Comparison of ENCODE assay signal across 8 mouse cellular contexts in the genomic region with DNA sequence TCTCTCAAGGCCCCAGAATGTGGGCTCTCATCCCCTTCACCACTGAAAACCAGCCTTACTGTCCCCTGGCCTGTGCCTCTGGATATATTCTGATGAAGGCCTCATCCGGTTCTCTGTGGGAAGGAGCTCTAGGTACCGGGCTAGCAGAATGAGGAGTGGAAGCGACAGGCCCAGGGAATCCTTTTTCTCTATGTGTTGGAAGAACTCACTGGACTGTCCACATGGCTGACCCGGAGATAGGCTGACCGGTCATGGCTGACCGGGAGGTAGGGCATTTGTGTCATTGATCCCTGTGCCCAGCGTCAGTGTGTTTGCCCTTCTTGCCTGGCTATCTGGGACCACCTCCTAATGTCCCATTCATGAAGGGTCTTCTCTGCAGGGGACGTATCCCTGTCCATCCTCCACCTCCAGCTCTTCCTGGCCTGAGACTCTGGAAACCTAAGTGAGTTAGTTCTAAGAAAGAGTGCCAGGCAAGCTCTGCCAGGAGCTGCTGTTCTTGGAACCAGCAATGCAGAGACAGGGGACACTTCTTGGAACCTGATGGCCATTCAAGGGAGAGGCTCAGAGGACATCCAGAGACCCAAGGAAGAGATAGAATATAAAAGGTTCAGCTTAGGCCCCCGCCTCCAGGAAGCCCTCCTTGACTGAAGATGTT. TPM values are rescaled to one million over a fixed set of nuclear protein-coding genes. Genes with fewer than 3 reads are reported as not detected.
DNase-seq lines count a peak whose midpoint lies in the region; ATAC-seq and TF ChIP-seq lines count a peak whose summit lies in the region.
"Had no signal": no experiment of that assay in that cellular context is flagged by ENCODE, and none has a peak within 500 bp of the region (broad histone marks: within the 10 kb centered on the region; RNA-seq: fewer than 3 reads in every experiment).

No protein-coding gene starts in this region.

- DNase-seq in heart, adult 11 months = no peak
- DNase-seq in urinary bladder, adult 2 months (ENCODE audit: low spot score) = peak; percentile 22
- DNase-seq in urinary bladder, adult 18-20 months (ENCODE audit: low spot score in 2 of 2) = no peak
- no peak for DNase-seq in kidney, postnatal 0 days (ENCODE audit: low spot score)
- no peak for DNase-seq in left cerebral cortex, adult 8-10 months (ENCODE audit: low spot score in 2 of 2)
- no peak for DNase-seq in cerebellum, postnatal 4 days (ENCODE audit: low spot score in 2 of 2)

- 0 out of 2 replicates have a peak overlapping the region, but pooled peaks have one; percentile 28 for H3K9ac ChIP-seq in heart, embryonic 15.5 days
- H3K9ac ChIP-seq in kidney, postnatal 0 days (ENCODE audit: low read depth, low read length) = no peak overlapping the region
- H3K9ac ChIP-seq: midbrain, embryonic 15.5 days had no signal

- H3K4me1 ChIP-seq in heart, embryonic 15.5 days (replicated peaks) = peaks cover 45% of the 10 kb centered on the region
- H3K4me1 ChIP-seq in kidney, postnatal 0 days (replicated peaks; ENCODE audit: insufficient read depth, low read length) = peaks cover 35% of the 10 kb centered on the region
- H3K4me1 ChIP-seq: midbrain, embryonic 15.5 days had no signal

- TF ChIP-seq CTCF in kidney, postnatal 0 days (IDR thresholded peaks at IDR 0.05; ENCODE audit: low read depth) = no peak

- no peaks in the 10 kb centered on the region for H3K36me3 ChIP-seq in heart, embryonic 15.5 days
- no peaks in the 10 kb centered on the region for H3K36me3 ChIP-seq in kidney, postnatal 0 days (ENCODE audit: insufficient read depth, low read length)
- H3K36me3 ChIP-seq: midbrain, embryonic 15.5 days had no signal

- no peak for ATAC-seq in heart, embryonic 15.5 days (replicated peaks; ENCODE audit: insufficient number of reproducible peaks, insufficient read depth, low FRiP score, low read depth)
- ATAC-seq in kidney, postnatal 0 days (replicated peaks; ENCODE audit: low FRiP score, low read depth) = 0 out of 2 replicates have a peak, but pooled peaks have one; percentile 6
- ATAC-seq: midbrain, embryonic 15.5 days had no signal

- H3K4me2 ChIP-seq in heart, embryonic 15.5 days = no peak overlapping the region
- no peak overlapping the region; the same call in 1 of the 2 replicates for H3K4me2 ChIP-seq in kidney, postnatal 0 days (ENCODE audit: low read length)
- H3K4me2 ChIP-seq: midbrain, embryonic 15.5 days had no signal

- H3K27me3 ChIP-seq in heart, embryonic 15.5 days = no peaks in the 10 kb centered on the region
- no peaks in the 10 kb centered on the region for H3K27me3 ChIP-seq in kidney, postnatal 0 days (ENCODE audit: insufficient read depth, low read length)
- H3K27me3 ChIP-seq: midbrain, embryonic 15.5 days had no signal

- WGBS in heart, embryonic 15.5 days = 86% methylated on average over 9 of the region's 9 CpGs
- 61% methylated on average over 9 of the region's 9 CpGs for WGBS in kidney, postnatal 0 days

- no peaks in the 10 kb centered on the region for H3K9me3 ChIP-seq in heart, embryonic 15.5 days (replicated peaks)
- no peaks in the 10 kb centered on the region for H3K9me3 ChIP-seq in kidney, postnatal 0 days (replicated peaks; ENCODE audit: low read length)
- H3K9me3 ChIP-seq: midbrain, embryonic 15.5 days had no signal

- no peak overlapping the region for H3K4me3 ChIP-seq in heart, embryonic 15.5 days
- no peak overlapping the region for H3K4me3 ChIP-seq in kidney, postnatal 0 days (replicated peaks; ENCODE audit: low read depth, low read length)
- H3K4me3 ChIP-seq: midbrain, embryonic 15.5 days had no signal

- H3K27ac ChIP-seq in heart, embryonic 15.5 days = peak overlapping the region; percentile 92
- H3K27ac ChIP-seq in kidney, postnatal 0 days = peak overlapping the region; percentile 92
- H3K27ac ChIP-seq: midbrain, embryonic 15.5 days had no signal

RNA-seq across cellular contexts. Expression of a gene that starts 12.6 kb away (rescaled TPM):
- polyA plus RNA-seq in heart, embryonic 15.5 days (2015; fragmentation: Nextera tagmentation; extraction: Ambion mirVana) = 31.1 and 36.3 TPM in 2 replicates
- 11.7 and 14.7 TPM in 2 replicates for polyA plus RNA-seq in urinary bladder, adult 2 months (2012; rRNA removed)
- polyA plus RNA-seq in kidney, postnatal 0 days (2015; fragmentation: Nextera tagmentation; extraction: Ambion mirVana) = 26.2 and 30.5 TPM in 2 replicates
- total RNA-seq in left cerebral cortex, adult 8-10 months (2022) = 10 to 100 TPM in 1 of 4 experiments, 1 to 10 TPM in 3; 7.2 to 12.2 (median 9.2) TPM

RNA-seq across cellular contexts. Expression of a gene that starts 18.8 kb away (rescaled TPM):
- 6.9 and 12.9 TPM in 2 replicates for polyA plus RNA-seq in heart, embryonic 15.5 days (2015; fragmentation: Nextera tagmentation; extraction: Ambion mirVana)
- 50.7 and 54.4 TPM in 2 replicates for polyA plus RNA-seq in urinary bladder, adult 2 months (2012; rRNA removed)
- 13.4 and 14.0 TPM in 2 replicates for polyA plus RNA-seq in kidney, postnatal 0 days (2015; fragmentation: Nextera tagmentation; extraction: Ambion mirVana)
- total RNA-seq in left cerebral cortex, adult 8-10 months (2022) = 1 to 10 TPM; 2.4 to 3.9 (median 3.2) TPM

RNA-seq across cellular contexts. Expression of a gene that starts 29.7 kb away (rescaled TPM):
- 11.2 and 11.8 TPM in 2 replicates for polyA plus RNA-seq in heart, embryonic 15.5 days (2015; fragmentation: Nextera tagmentation; extraction: Ambion mirVana)
- 19.7 and 20.0 TPM in 2 replicates for polyA plus RNA-seq in urinary bladder, adult 2 months (2012; rRNA removed)
- 10.1 and 11.5 TPM in 2 replicates for polyA plus RNA-seq in kidney, postnatal 0 days (2015; fragmentation: Nextera tagmentation; extraction: Ambion mirVana)
- total RNA-seq in left cerebral cortex, adult 8-10 months (2022) = 10 to 100 TPM; 14.9 to 20.6 (median 18.7) TPM

RNA-seq across cellular contexts. Expression of a gene that starts 31.9 kb away (rescaled TPM):
- polyA plus RNA-seq in heart, embryonic 15.5 days (2015; fragmentation: Nextera tagmentation; extraction: Ambion mirVana) = 0.90 and 1.1 TPM in 2 replicates
- 1.7 and 1.9 TPM in 2 replicates for polyA plus RNA-seq in urinary bladder, adult 2 months (2012; rRNA removed)
- 2.0 and 2.2 TPM in 2 replicates for polyA plus RNA-seq in kidney, postnatal 0 days (2015; fragmentation: Nextera tagmentation; extraction: Ambion mirVana)
- 1 to 10 TPM; 5.6 to 7.1 (median 6.2) TPM for total RNA-seq in left cerebral cortex, adult 8-10 months (2022)
